In the genomic region with DNA sequence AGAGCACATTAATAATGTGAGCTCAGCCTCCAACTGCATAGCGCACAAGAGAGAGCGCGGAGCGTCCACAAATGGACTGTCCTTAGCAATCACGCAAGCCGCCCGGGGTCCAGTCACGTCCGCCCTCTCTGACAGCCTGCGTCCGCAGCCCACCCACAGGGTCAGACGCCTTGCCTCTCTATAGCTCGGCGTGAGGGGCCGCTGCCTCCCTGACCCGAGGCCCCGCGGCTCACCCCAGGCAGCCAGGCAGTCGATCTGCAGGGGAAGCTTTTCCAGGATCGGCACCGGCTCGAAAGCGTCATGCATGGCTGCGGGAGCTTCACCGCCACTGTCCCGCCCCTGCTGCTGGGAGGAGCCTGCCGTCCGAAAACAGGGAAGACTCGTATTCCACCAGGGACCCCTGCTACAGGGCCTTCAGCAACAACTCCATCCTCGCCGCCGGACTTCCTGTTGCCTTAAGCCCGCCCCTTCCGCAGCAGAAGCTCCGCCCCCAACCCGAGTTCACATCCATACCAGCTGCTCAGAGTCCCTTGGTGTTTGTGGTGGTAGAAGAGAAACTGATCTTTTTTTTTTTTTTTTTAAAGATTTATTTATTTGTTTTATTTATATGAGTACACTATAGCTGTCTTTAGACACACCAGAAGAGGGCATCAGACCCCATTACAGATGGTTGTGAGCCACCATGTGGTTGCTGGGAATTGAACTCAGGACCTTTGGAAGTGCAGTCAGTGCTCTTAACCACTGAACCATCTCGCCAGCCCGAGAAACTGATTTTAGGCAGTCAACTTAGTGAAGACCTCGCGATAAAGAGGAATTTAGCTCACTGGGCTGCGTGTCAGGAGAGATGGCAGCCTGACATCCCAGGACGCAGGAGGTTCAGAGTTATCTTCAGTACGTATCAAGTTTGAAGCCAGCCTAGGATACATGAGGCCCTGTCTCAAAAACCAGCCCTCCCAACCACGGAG, we compare ENCODE assay signal across 8 mouse cellular contexts. TPM values are rescaled to one million over a fixed set of nuclear protein-coding genes. Genes with fewer than 3 reads are reported as not detected.
DNase-seq lines count a peak whose midpoint lies in the region; ATAC-seq lines count a peak whose summit lies in the region.

TSS of gene Vps39 (minus strand) at position 456 of the 965 bp plus-strand sequence.

- peaks cover 13% of the 10 kb centered on the region for H3K4me1 ChIP-seq in lung, embryonic 16.5 days (replicated peaks; ENCODE audit: control insufficient read depth, insufficient read depth, low read length)

- no peaks in the 10 kb centered on the region for H3K9me3 ChIP-seq in lung, embryonic 16.5 days (ENCODE audit: control insufficient read depth, low read length)

- H3K36me3 ChIP-seq in lung, embryonic 16.5 days (ENCODE audit: control insufficient read depth, insufficient read depth, low read length) = peaks cover 17% of the 10 kb centered on the region

- peak; percentile 69 for DNase-seq in MEL-GATA-1-ER (ENCODE audit: extremely low read depth, low read depth)
- DNase-seq in cerebellum, adult 8-10 months = peak; percentile 81
- DNase-seq in forelimb bud, embryonic 11.5 days (ENCODE audit: low read depth, low spot score) = peak; percentile 84
- peak; percentile 63 for DNase-seq in layer of hippocampus, adult 9-10 months (ENCODE audit: low spot score)
- peak; percentile 57 for DNase-seq in ovary, postnatal 10 days (ENCODE audit: low spot score)
- DNase-seq in thymus, postnatal 10 days (ENCODE audit: low spot score in 2 of 2) = peak; percentile 80 to 88

- peak; percentile 90 to 91 for ATAC-seq in hematopoietic stem cell, adult 5-6 weeks (replicated peaks in 1 of 2; ENCODE audit: insufficient read depth in 1 of 2, low FRiP score in 2 of 2, low TSS enrichment in 1 of 2, low read depth in 1 of 2, poor library complexity in 2 of 2, severe bottlenecking in 2 of 2)
- ATAC-seq in lung, embryonic 16.5 days (ENCODE audit: low read depth) = peak; percentile 98

- peak within 1 kb of the TSS; percentile 79 for H3K4me2 ChIP-seq in lung, embryonic 16.5 days (ENCODE audit: low read depth, low read length)

- H3K4me3 ChIP-seq in lung, embryonic 16.5 days (ENCODE audit: low read length) = peak within 1 kb of the TSS; percentile 98

- H3K27me3 ChIP-seq in lung, embryonic 16.5 days (ENCODE audit: control insufficient read depth, insufficient read depth, low read depth, low read length) = no peaks in the 10 kb centered on the region

- H3K9ac ChIP-seq in lung, embryonic 16.5 days (ENCODE audit: low read length) = peak within 1 kb of the TSS; percentile 94

- H3K27ac ChIP-seq in lung, embryonic 16.5 days (ENCODE audit: low read length) = peak within 1 kb of the TSS; percentile 61; the same call in 1 of the 2 replicates

- 12% methylated on average over 44 of the region's 44 CpGs for WGBS in lung, embryonic 16.5 days

RNA-seq across cellular contexts. Expression of gene Vps39, which starts in this region (rescaled TPM):
- total RNA-seq in hematopoietic stem cell, adult 5-6 weeks (2017) = 53.1 and 73.5 TPM in 2 replicates
- polyA plus RNA-seq in lung, embryonic 16.5 days (2015; fragmentation: Nextera tagmentation; extraction: Ambion mirVana) = 21.7 and 23.4 TPM in 2 replicates

Comparison
In these comparisons a context has a peak if more than half of its experiments do, and no peak if none do; other contexts are left out.
1. Peak in every context shown above with its lines: DNase-seq, ATAC-seq, H3K4me3 ChIP-seq and H3K27ac ChIP-seq.